Mouse (Mus musculus) heart, embryonic 14.5 days (tissue): Measurements from ENCODE around the gene Sox5. TPM values are rescaled to one million over a fixed set of nuclear protein-coding genes. Genes with fewer than 3 reads are reported as not detected.

Experiments used
- ATAC-seq: fragments of 200-750 bp; cut with Nextera tagmentation; 2 replicates; pipeline ENCODE4 v1.8.0; 2017; ENCODE audit warnings: low read depth, moderate TSS enrichment; ENCODE audit not compliant: insufficient number of reproducible peaks, insufficient read depth, low FRiP score
- H3K27ac ChIP-seq, 2 experiments: fragments of 200-500 bp in 1 of 2; fragments of 300-500 bp in 1 of 2; sonication (generic) in 1 of 2; replicated peaks in 1 of 2; 2 replicates each; pipeline ENCODE4 v1.5.1; 2012 to 2014; ENCODE audit warnings: low read depth in 2 of 2, low read length in 2 of 2, control low read depth in 1 of 2, mild to moderate bottlenecking in 1 of 2, mixed read lengths in 1 of 2; ENCODE audit not compliant: control insufficient read depth in 1 of 2, insufficient read depth in 1 of 2
- H3K27me3 ChIP-seq: fragments of 300-500 bp; sonication (generic); 2 replicates; pipeline ENCODE4 v1.6.1; 2014; ENCODE audit warnings: mild to moderate bottlenecking, low read length, control low read depth; ENCODE audit not compliant: control insufficient read depth, insufficient read depth
- H3K36me3 ChIP-seq: fragments of 300-500 bp; sonication (generic); 2 replicates; pipeline ENCODE4 v1.6.1; 2014; ENCODE audit warnings: mild to moderate bottlenecking, control low read depth, low read length, mixed read lengths; ENCODE audit not compliant: control insufficient read depth, insufficient read depth
- H3K4me1 ChIP-seq, 2 experiments: fragments of 200-500 bp in 1 of 2; fragments of 300-500 bp in 1 of 2; sonication (generic) in 1 of 2; 2 replicates each; pipeline ENCODE4 v1.6.1; 2012 to 2014; ENCODE audit warnings: low read length in 2 of 2, control low read depth in 1 of 2, mixed read lengths in 1 of 2; ENCODE audit not compliant: control insufficient read depth in 2 of 2, insufficient read depth in 2 of 2
- H3K4me2 ChIP-seq: fragments of 300-500 bp; sonication (generic); 2 replicates; pipeline ENCODE4 v1.6.1; 2014; ENCODE audit warnings: mild to moderate bottlenecking, low read length
- H3K4me3 ChIP-seq, 2 experiments: fragments of 200-500 bp in 1 of 2; fragments of 300-500 bp in 1 of 2; sonication (generic) in 1 of 2; 2 replicates each; pipeline ENCODE4 v1.5.1; 2012 to 2014; ENCODE audit warnings: low read length in 2 of 2, mild to moderate bottlenecking in 2 of 2, control low read depth in 1 of 2, low read depth in 1 of 2, moderate library complexity in 1 of 2; ENCODE audit not compliant: control insufficient read depth in 1 of 2, insufficient read depth in 1 of 2
- H3K9ac ChIP-seq: fragments of 300-500 bp; sonication (generic); 2 replicates; pipeline ENCODE4 v1.6.1; 2014; ENCODE audit warnings: mild to moderate bottlenecking, low read length
- H3K9me3 ChIP-seq: fragments of 300-500 bp; sonication (generic); 2 replicates; pipeline ENCODE4 v1.6.1; 2016; ENCODE audit warnings: low read length, control low read depth; ENCODE audit not compliant: control insufficient read depth
- WGBS: fragments of 180-500 bp; shearing (Covaris S2); extraction: QIAGEN DNeasy Blood & Tissue Kit; methylation state at CpG from one replicate; pipeline ENCODE4 v1.1.7; 2014; 5-methylcytosine and 5-hydroxymethylcytosine counted together
- polyA plus RNA-seq: library from polyadenylated mRNA; unstranded; fragments of >200 nt; fragmentation: Nextera tagmentation; extraction: Ambion mirVana; gene quantifications from 2 replicates; pipeline ENCODE4 v1.2.1, GENCODE M21; 2014

Sox5 gene
- polyA plus RNA-seq, 1 experiment from 2014 or later: 10.6 TPM

DNA sequence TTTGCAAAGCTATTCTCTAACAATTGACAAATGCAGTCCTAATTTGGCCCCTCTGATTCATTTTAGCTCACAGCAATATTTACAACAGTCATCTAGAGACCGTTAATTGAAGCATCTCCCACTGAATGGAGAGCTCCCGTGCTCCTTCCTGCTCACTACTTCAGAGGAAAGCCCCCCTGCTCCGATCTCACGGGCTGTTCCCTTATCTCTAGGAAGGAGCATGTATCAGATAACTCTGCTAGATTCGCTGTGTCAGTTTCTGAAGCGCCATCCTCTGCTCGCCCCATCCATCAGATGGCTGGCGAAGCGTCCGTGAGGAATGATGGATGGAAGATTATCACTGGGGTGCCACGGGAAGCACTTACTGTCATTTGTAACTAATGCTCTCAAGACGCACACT lies 926.4 kb downstream of the Sox5 start:
- no peaks in the 10 kb centered on the region for H3K36me3 ChIP-seq
- no peaks in the 10 kb centered on the region for H3K9me3 ChIP-seq
- H3K27ac ChIP-seq: no peak overlapping the region
- H3K27me3 ChIP-seq: peaks cover 37% of the 10 kb centered on the region
- no peak for ATAC-seq
- no peak overlapping the region for H3K4me3 ChIP-seq
- H3K9ac ChIP-seq: no peak overlapping the region
- H3K4me2 ChIP-seq: no peak overlapping the region; the same call in 1 of the 2 replicates
- H3K4me1 ChIP-seq: no peaks in the 10 kb centered on the region
- WGBS: 18% methylated on average over 12 of the region's 12 CpGs

DNA sequence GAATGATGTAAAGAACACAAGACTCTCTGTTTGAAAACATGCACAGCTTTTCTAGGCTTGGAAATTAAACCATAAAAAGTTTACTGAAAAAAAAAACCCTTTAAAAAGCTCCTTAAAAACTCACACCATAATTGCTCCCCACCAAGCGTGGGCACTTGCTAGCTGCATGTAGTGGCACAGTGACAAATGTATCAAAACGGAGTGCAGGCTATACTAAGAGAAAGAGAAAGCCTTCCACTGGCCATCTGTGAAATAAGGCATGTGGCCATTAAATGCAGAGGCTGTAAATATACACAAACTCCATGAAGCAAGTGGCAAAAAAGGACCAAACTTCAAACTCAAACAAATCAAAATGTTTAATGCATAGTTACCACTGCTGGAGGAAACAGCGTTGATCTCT lies 927.7 kb downstream of the Sox5 start:
- ATAC-seq: no peak
- H3K36me3 ChIP-seq: no peaks in the 10 kb centered on the region
- no peak overlapping the region for H3K4me3 ChIP-seq
- peaks cover 30% of the 10 kb centered on the region for H3K27me3 ChIP-seq
- no peaks in the 10 kb centered on the region for H3K9me3 ChIP-seq
- WGBS: 86% methylated on average over 3 of the region's 3 CpGs
- H3K27ac ChIP-seq: no peak overlapping the region
- H3K4me1 ChIP-seq: no peaks in the 10 kb centered on the region
- no peak overlapping the region for H3K9ac ChIP-seq
- no peak overlapping the region for H3K4me2 ChIP-seq

DNA sequence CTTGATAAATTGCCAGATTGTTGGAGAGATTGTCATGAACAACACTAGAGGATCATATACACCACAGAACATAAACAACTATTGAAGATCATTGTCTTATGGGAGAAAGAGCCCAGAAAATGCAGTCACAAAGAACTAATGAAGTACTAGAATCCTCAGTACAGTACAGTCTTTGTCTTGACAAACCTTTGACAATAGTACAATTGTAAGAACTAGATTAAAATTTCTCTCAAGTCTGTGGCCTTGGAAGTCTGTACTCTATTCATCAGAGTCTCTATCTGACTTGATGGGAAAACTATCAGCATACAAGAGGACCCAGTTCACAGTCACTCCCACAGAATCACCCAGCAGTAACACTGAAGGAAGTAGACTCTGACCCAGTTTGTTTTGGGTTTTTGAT lies 936.0 kb downstream of the Sox5 start:
- Histone ChIP-seq H3K9me3 (no peaks in the 10 kb centered on the region), H3K36me3 (no peaks in the 10 kb centered on the region), H3K4me3 (no peak overlapping the region), H3K4me1 (peaks cover 0 to 3% of the 10 kb centered on the region in 2 experiments; a peak in 1 of 4 replicates), H3K9ac (no peak overlapping the region), H3K27me3 (no peaks in the 10 kb centered on the region), H3K27ac (no peak overlapping the region), H3K4me2 (no peak overlapping the region)
- no peak for ATAC-seq

DNA sequence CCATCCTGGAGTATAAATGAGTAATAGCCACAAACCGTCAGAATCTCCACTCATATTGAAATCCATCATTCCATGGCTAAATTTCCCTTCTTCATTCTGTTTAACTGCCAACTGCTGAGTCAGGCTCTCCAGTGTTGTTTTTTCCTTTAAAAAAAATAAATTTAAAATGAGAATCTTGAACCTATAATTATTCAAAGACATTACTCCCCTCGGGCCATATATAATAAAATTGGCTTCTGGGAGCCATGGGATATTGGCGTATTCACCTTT lies 937.1 kb downstream of the Sox5 start:
- Histone ChIP-seq H3K36me3 (no peaks in the 10 kb centered on the region), H3K9me3 (no peaks in the 10 kb centered on the region), H3K4me3 (no peak overlapping the region), H3K4me2 (no peak overlapping the region), H3K4me1 (peaks cover 0 to 3% of the 10 kb centered on the region in 2 experiments; a peak in 1 of 4 replicates), H3K9ac (no peak overlapping the region), H3K27ac (no peak overlapping the region), H3K27me3 (no peaks in the 10 kb centered on the region)
- WGBS: 87% methylated on average over 3 of the region's 3 CpGs
- no peak for ATAC-seq

DNA sequence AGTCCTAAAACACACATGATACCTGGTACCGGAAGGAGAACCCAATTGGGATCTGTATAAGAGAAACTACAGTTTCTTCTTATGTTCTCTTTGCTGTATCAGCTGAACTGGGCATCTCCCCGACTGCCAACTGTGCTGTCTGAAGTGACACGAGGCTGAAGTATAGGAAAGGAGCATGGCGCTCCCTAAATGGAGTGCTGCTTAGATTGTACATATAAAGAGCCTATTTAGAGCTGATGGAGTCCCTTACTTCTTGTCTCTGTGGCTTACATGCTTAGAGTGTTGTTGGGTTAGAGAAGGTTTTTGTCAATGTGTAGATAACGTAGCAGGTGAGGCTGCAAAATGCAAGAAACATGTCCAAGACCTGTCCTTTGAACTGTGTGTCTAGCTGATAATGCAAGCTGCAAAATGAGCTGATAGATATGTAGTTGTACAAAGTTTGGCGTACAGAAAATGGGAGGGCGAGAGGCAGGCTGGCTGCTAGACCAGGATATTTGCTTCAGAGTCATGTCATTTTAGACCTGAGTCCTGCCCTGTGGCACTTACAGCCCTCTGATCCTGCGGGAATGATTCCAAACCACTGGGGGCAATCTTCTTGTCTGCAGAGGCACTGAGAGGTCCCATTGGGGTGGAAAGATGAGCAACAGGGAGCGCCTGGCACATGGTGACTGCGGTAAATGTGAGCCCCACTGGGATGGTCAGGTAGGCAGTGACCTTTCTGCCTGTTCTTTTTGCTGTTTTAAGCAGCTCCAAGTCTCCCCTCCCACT lies 937.7 kb downstream of the Sox5 start:
- Histone ChIP-seq H3K9ac (no peak overlapping the region), H3K27me3 (no peaks in the 10 kb centered on the region), H3K27ac (no peak overlapping the region), H3K4me3 (no peak overlapping the region), H3K36me3 (no peaks in the 10 kb centered on the region), H3K4me1 (peaks cover 0 to 3% of the 10 kb centered on the region in 2 experiments; a peak in 1 of 4 replicates), H3K4me2 (no peak overlapping the region), H3K9me3 (no peaks in the 10 kb centered on the region)
- ATAC-seq: no peak
- 83% methylated on average over 10 of the region's 10 CpGs for WGBS

DNA sequence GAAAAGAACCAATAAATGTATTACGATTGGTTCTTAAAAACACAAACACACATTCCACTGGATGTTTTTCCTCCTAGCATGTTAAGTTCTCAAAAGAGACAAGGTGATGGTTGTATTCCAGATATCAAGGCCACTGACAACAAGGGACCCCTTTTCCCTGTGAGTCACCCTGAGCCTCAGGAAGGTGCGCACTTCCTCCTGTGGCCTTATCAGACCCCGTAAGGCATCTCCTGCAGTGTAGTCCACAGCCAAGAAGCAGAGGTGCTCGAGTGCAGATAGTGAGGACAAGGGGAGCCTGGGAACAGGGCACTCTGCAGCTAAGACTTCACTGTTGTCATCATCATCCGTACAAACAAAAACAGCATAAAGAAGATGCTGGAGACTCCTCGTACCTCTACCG lies 939.8 kb downstream of the Sox5 start:
- H3K27ac ChIP-seq: no peak overlapping the region
- H3K27me3 ChIP-seq: no peaks in the 10 kb centered on the region
- no peak for ATAC-seq
- peaks cover 0 to 3% of the 10 kb centered on the region in 2 experiments; a peak in 1 of 4 replicates for H3K4me1 ChIP-seq
- 68% methylated on average over 7 of the region's 7 CpGs for WGBS
- no peaks in the 10 kb centered on the region for H3K9me3 ChIP-seq
- no peak overlapping the region for H3K4me2 ChIP-seq
- no peak overlapping the region for H3K4me3 ChIP-seq
- H3K36me3 ChIP-seq: no peaks in the 10 kb centered on the region
- H3K9ac ChIP-seq: no peak overlapping the region

DNA sequence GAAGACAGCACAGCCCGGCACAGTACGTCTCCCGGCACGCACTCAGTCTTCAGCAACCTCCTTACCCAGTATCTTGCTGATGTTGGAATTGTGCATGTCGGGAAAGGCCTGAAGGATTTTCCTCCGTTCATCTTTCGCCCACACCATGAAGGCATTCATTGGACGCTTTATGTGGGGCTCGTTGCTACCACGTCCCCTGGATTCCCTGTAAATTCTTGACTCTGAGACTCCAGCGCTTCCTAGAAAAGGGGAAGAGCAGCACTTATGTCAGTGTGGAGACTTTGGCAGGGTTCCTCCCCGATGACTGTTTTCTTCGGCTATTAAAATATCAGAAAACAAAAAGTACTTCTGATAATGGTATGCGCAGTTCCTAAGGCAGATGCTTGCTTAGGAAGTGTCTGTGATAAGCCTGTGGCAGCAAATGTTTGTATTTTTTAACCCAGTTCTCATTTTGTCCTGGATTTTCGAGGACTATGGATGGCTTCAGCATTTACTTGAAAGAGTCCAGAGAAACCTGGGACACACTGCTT lies 940.6 kb downstream of the Sox5 start:
- 68% methylated on average over 15 of the region's 15 CpGs for WGBS
- no peaks in the 10 kb centered on the region for H3K36me3 ChIP-seq
- no peak overlapping the region for H3K4me3 ChIP-seq
- no peak overlapping the region for H3K4me2 ChIP-seq
- ATAC-seq: no peak
- no peaks in the 10 kb centered on the region for H3K9me3 ChIP-seq
- no peak overlapping the region for H3K27ac ChIP-seq
- H3K4me1 ChIP-seq: peaks cover 0 to 3% of the 10 kb centered on the region in 2 experiments; a peak in 1 of 4 replicates
- no peak overlapping the region for H3K9ac ChIP-seq
- no peaks in the 10 kb centered on the region for H3K27me3 ChIP-seq
